Mouse (Mus musculus) right cerebral cortex, postnatal 4 days (tissue): ENCODE results near the gene Zfp91.

Source experiments
- DNase-seq: peaks from one replicate; pipeline ENCODE4 v3.0.0-alpha.2; 2022

Gene Zfp91

GRCm38 (mm10) chr19:12795511-12796327 is at the start of gene Zfp91, which contains the start of gene Lpxn:
Zfp91 (minus strand) TSS chr19:12796126.
Lpxn (plus strand) TSS chr19:12796193.
- peak; percentile 97 for DNase-seq

GRCm38 (mm10) chr19:12838507-12838906 is 42.6 kb upstream of the Zfp91 start:
- DNase-seq, result no peak

- no peak for DNase-seq
Observed at GRCm38 (mm10) chr19:12833625-12834024, 37.7 kb upstream of the Zfp91 start.

GRCm38 (mm10) chr19:12831559-12831958 is 35.6 kb upstream of the Zfp91 start:
- no peak for DNase-seq

GRCm38 (mm10) chr19:12830823-12831430 is 35.0 kb upstream of the Zfp91 start:
- no peak for DNase-seq

GRCm38 (mm10) chr19:12824549-12824948 is 28.6 kb upstream of the Zfp91 start:
- DNase-seq, result no peak

GRCm38 (mm10) chr19:12820383-12820782 is 24.5 kb upstream of the Zfp91 start:
- no peak for DNase-seq

- DNase-seq, result no peak
Observed at GRCm38 (mm10) chr19:12818507-12818906, 22.6 kb upstream of the Zfp91 start.

- no peak for DNase-seq
Observed at GRCm38 (mm10) chr19:12813883-12814282, 18.0 kb upstream of the Zfp91 start.

- no peak for DNase-seq
Observed at GRCm38 (mm10) chr19:12812644-12813364, 16.9 kb upstream of the Zfp91 start.

GRCm38 (mm10) chr19:12806214-12806613 is 10.3 kb upstream of the Zfp91 start:
- no peak for DNase-seq

GRCm38 (mm10) chr19:12805730-12806129 is 9.8 kb upstream of the Zfp91 start:
- no peak for DNase-seq

GRCm38 (mm10) chr19:12804237-12804636 is 8.3 kb upstream of the Zfp91 start:
- DNase-seq, result no peak

GRCm38 (mm10) chr19:12802830-12803229 is 6.9 kb upstream of the Zfp91 start:
- no peak for DNase-seq

- DNase-seq, result no peak
Observed at GRCm38 (mm10) chr19:12801046-12801445, 5.1 kb upstream of the Zfp91 start.

- DNase-seq, result no peak
Observed at GRCm38 (mm10) chr19:12800621-12801020, 4.7 kb upstream of the Zfp91 start.

GRCm38 (mm10) chr19:12799081-12799480 is 3.2 kb upstream of the Zfp91 start:
- DNase-seq, result no peak

- DNase-seq, result no peak
Observed at GRCm38 (mm10) chr19:12798404-12798803, 2.5 kb upstream of the Zfp91 start.

- no peak for DNase-seq
Observed at GRCm38 (mm10) chr19:12797071-12797470, 1.1 kb upstream of the Zfp91 start.

GRCm38 (mm10) chr19:12796328-12796931 is 504 bp upstream of the Zfp91 start:
- peak; percentile 40 for DNase-seq

- no peak for DNase-seq
Observed at GRCm38 (mm10) chr19:12795110-12795509, 816 bp downstream of the Zfp91 start.

GRCm38 (mm10) chr19:12794056-12795044 is 1.6 kb downstream of the Zfp91 start:
- DNase-seq, result peak; percentile 93
